Mouse (Mus musculus) adrenal gland, postnatal 14 days (tissue): ENCODE data around the gene Plcl1. TPM values are rescaled to one million over a fixed set of nuclear protein-coding genes. Genes with fewer than 3 reads are reported as not detected.
A peak's percentile ranks its signal among the peaks of the same experiment; 100 is the strongest.

Experiments used
- DNase-seq: peaks from one replicate; pipeline ENCODE4 v3.0.0; 2021; ENCODE audit warnings: mixed read lengths
- long read RNA-seq, 2 experiments: library from polyadenylated mRNA; stranded (forward); transcript quantifications; one replicate each; pipeline ENCODE4 v2.0.0; 2021
- total RNA-seq: library from RNA; stranded (reverse); gene quantifications from 2 replicates; pipeline ENCODE4 v1.2.3, GENCODE M21; 2021

Plcl1 gene
- 5.3 and 6.2 TPM in 2 replicates for total RNA-seq
- long read RNA-seq, experiment 1, partial matches to known transcripts: 0 of 1 reads
- long read RNA-seq, experiment 1, other reads (novel, unspliced or antisense): 1 of 1 reads
- long read RNA-seq, experiment 2, partial matches to known transcripts: 0 of 1 reads
- long read RNA-seq, experiment 2, other reads (novel, unspliced or antisense): 1 of 1 reads

- peak; percentile 97 for DNase-seq
Observed at GRCm38 (mm10) chr1:55405272-55406022, at the start of gene Plcl1. Gene Plcl1 (plus strand): TSS chr1:55405921.

- DNase-seq: peak; percentile 10
Observed at GRCm38 (mm10) chr1:55362634-55363033, 43.1 kb upstream of the Plcl1 start.

- DNase-seq: peak; percentile 90
Observed at GRCm38 (mm10) chr1:55363044-55363565, 42.6 kb upstream of the Plcl1 start, which contains the start of gene Boll. Gene Boll (minus strand): TSS chr1:55363469.

- DNase-seq: peak; percentile 72
Observed at GRCm38 (mm10) chr1:55363586-55363985, 42.1 kb upstream of the Plcl1 start.

GRCm38 (mm10) chr1:55372626-55373025 lies 33.1 kb upstream of the Plcl1 start:
- no peak for DNase-seq

- DNase-seq: no peak
Observed at GRCm38 (mm10) chr1:55380527-55380926, 25.2 kb upstream of the Plcl1 start.

- peak; percentile 91 for DNase-seq
Observed at GRCm38 (mm10) chr1:55383114-55383773, 22.5 kb upstream of the Plcl1 start.

- no peak for DNase-seq
Observed at GRCm38 (mm10) chr1:55399891-55400290, 5.8 kb upstream of the Plcl1 start.

- peak; percentile 65 for DNase-seq
Observed at GRCm38 (mm10) chr1:55404439-55404838, 1.3 kb upstream of the Plcl1 start.

- DNase-seq: peak; percentile 83
Observed at GRCm38 (mm10) chr1:55406023-55406413, 297 bp downstream of the Plcl1 start.

- DNase-seq: peak; percentile 20
Observed at GRCm38 (mm10) chr1:55406531-55407375, 1.0 kb downstream of the Plcl1 start.

GRCm38 (mm10) chr1:55410670-55411069 lies 4.9 kb downstream of the Plcl1 start:
- no peak for DNase-seq

- no peak for DNase-seq
Observed at GRCm38 (mm10) chr1:55411079-55411478, 5.4 kb downstream of the Plcl1 start.

GRCm38 (mm10) chr1:55412569-55412968 lies 6.8 kb downstream of the Plcl1 start:
- DNase-seq: no peak

- DNase-seq: no peak
Observed at GRCm38 (mm10) chr1:55413534-55413933, 7.8 kb downstream of the Plcl1 start.

- no peak for DNase-seq
Observed at GRCm38 (mm10) chr1:55418968-55419367, 13.2 kb downstream of the Plcl1 start.

GRCm38 (mm10) chr1:55427607-55428006 lies 21.9 kb downstream of the Plcl1 start:
- DNase-seq: no peak

- no peak for DNase-seq
Observed at GRCm38 (mm10) chr1:55429051-55429450, 23.3 kb downstream of the Plcl1 start.

GRCm38 (mm10) chr1:55429708-55430107 lies 24.0 kb downstream of the Plcl1 start:
- no peak for DNase-seq

GRCm38 (mm10) chr1:55430587-55430986 lies 24.9 kb downstream of the Plcl1 start:
- DNase-seq: no peak

GRCm38 (mm10) chr1:55436589-55436988 lies 30.9 kb downstream of the Plcl1 start:
- DNase-seq: no peak

GRCm38 (mm10) chr1:55437095-55437494 lies 31.4 kb downstream of the Plcl1 start:
- no peak for DNase-seq
